Mouse (Mus musculus) limb, embryonic 15.5 days (tissue): ENCODE measurements around the gene 3110009E18Rik. TPM values are rescaled to one million over a fixed set of nuclear protein-coding genes. Genes with fewer than 3 reads are reported as not detected.
A peak's percentile ranks its signal among the peaks of the same experiment; 100 is the strongest.
"Not testable (repeated sequence)": the region's sequence is repeated elsewhere in the genome, so short reads cannot be mapped to it uniquely, and the experiment has no call there.

Experiments
- ATAC-seq: fragments of 200-750 bp; cut with Nextera tagmentation; 2 replicates; pipeline ENCODE4 v1.8.0; 2017; ENCODE audit warnings: low read depth, moderate TSS enrichment; ENCODE audit not compliant: insufficient number of reproducible peaks, low FRiP score, low TSS enrichment
- H3K27ac ChIP-seq: fragments of 300-500 bp; sonication (generic); 2 replicates; pipeline ENCODE4 v1.5.1; 2015; ENCODE audit warnings: moderate library complexity, mild to moderate bottlenecking, inconsistent platforms
- H3K27me3 ChIP-seq: fragments of 300-500 bp; sonication (generic); 2 replicates; pipeline ENCODE4 v1.6.1; 2015; ENCODE audit warnings: inconsistent platforms
- H3K36me3 ChIP-seq: fragments of 300-500 bp; sonication (generic); 2 replicates; pipeline ENCODE4 v1.6.1; 2015; ENCODE audit warnings: inconsistent platforms
- H3K4me1 ChIP-seq: fragments of 300-500 bp; sonication (generic); 2 replicates; pipeline ENCODE4 v1.6.1; 2015; ENCODE audit warnings: inconsistent platforms
- H3K4me2 ChIP-seq: fragments of 300-500 bp; sonication (generic); 2 replicates; pipeline ENCODE4 v1.6.1; 2015; ENCODE audit warnings: mild to moderate bottlenecking, inconsistent platforms
- H3K4me3 ChIP-seq: fragments of 300-500 bp; sonication (generic); 2 replicates; pipeline ENCODE4 v1.5.1; 2015; ENCODE audit warnings: mild to moderate bottlenecking, inconsistent platforms
- H3K9ac ChIP-seq: fragments of 300-500 bp; sonication (generic); 2 replicates; pipeline ENCODE4 v1.6.1; 2015; ENCODE audit warnings: inconsistent platforms
- H3K9me3 ChIP-seq: fragments of 300-500 bp; sonication (generic); 2 replicates; pipeline ENCODE4 v1.6.1; 2016; ENCODE audit warnings: inconsistent platforms
- WGBS: fragments of 180-500 bp; shearing (Covaris S2); methylation state at CpG from one replicate; pipeline ENCODE4 v1.1.7; 2015; 5-methylcytosine and 5-hydroxymethylcytosine counted together
- polyA plus RNA-seq: library from polyadenylated mRNA; unstranded; fragments of >200 nt; fragmentation: Nextera tagmentation; extraction: Ambion mirVana; gene quantifications from 2 replicates; pipeline ENCODE4 v1.2.1, GENCODE M21; 2015

The 3110009E18Rik gene
- polyA plus RNA-seq, 1 experiment from 2014 or later = 17.4 TPM

GRCm38 (mm10) chr1:120086644-120087043 lies 34.3 kb upstream of the 3110009E18Rik start:
- no peak overlapping the region for H3K4me3 ChIP-seq
- no peak overlapping the region for H3K4me2 ChIP-seq
- H3K27ac ChIP-seq = no peak overlapping the region
- peaks cover 18% of the 10 kb centered on the region for H3K4me1 ChIP-seq
- H3K36me3 ChIP-seq = no peaks in the 10 kb centered on the region
- ATAC-seq = no peak
- 71% methylated on average over 13 of the region's 13 CpGs for WGBS
- H3K9ac ChIP-seq = no peak overlapping the region
- H3K9me3 ChIP-seq = no peaks in the 10 kb centered on the region
- H3K27me3 ChIP-seq = no peaks in the 10 kb centered on the region

- H3K9ac ChIP-seq = no peak overlapping the region
- H3K4me3 ChIP-seq = no peak overlapping the region
- peaks cover 3% of the 10 kb centered on the region; the same call in 1 of the 2 replicates for H3K9me3 ChIP-seq
- no peaks in the 10 kb centered on the region for H3K27me3 ChIP-seq
- ATAC-seq = no peak
- 27% methylated on average over 4 of the region's 5 CpGs for WGBS
- H3K4me1 ChIP-seq = 0 out of 2 replicates have a peak, but pooled peaks cover under 1% of the 10 kb centered on the region
- no peak overlapping the region for H3K4me2 ChIP-seq
- no peaks in the 10 kb centered on the region for H3K36me3 ChIP-seq
- H3K27ac ChIP-seq = no peak overlapping the region
These were observed 31.8 kb upstream of the 3110009E18Rik start for GRCm38 (mm10) chr1:120089180-120089579.

GRCm38 (mm10) chr1:120090880-120091570 lies 30.0 kb upstream of the 3110009E18Rik start:
- no peaks in the 10 kb centered on the region for H3K4me1 ChIP-seq
- no peak overlapping the region for H3K4me3 ChIP-seq
- H3K9me3 ChIP-seq = peaks cover 3% of the 10 kb centered on the region; the same call in 1 of the 2 replicates
- peak; percentile 18; the same call in 1 of the 2 replicates for ATAC-seq
- no peak overlapping the region for H3K4me2 ChIP-seq
- H3K36me3 ChIP-seq = no peaks in the 10 kb centered on the region
- no peak overlapping the region for H3K27ac ChIP-seq
- WGBS = 74% methylated on average over 8 of the region's 8 CpGs
- no peak overlapping the region for H3K9ac ChIP-seq
- H3K27me3 ChIP-seq = no peaks in the 10 kb centered on the region

GRCm38 (mm10) chr1:120093482-120094134 lies 27.4 kb upstream of the 3110009E18Rik start:
- H3K27me3 ChIP-seq, H3K27ac ChIP-seq, H3K9ac ChIP-seq, H3K4me1 ChIP-seq, H3K36me3 ChIP-seq, H3K4me3 ChIP-seq, H3K9me3 ChIP-seq, H3K4me2 ChIP-seq, ATAC-seq: not testable (repeated sequence)
- 60% methylated on average over 13 of the region's 14 CpGs for WGBS

- Histone ChIP-seq H3K36me3 (no peaks in the 10 kb centered on the region), H3K4me3 (no peak overlapping the region), H3K4me1 (no peaks in the 10 kb centered on the region), H3K27ac (no peak overlapping the region), H3K4me2 (no peak overlapping the region), H3K9ac (no peak overlapping the region), H3K27me3 (no peaks in the 10 kb centered on the region), H3K9me3 (peaks cover 3% of the 10 kb centered on the region; the same call in 1 of the 2 replicates)
- no peak for ATAC-seq
- WGBS = 62% methylated on average over 3 of the region's 3 CpGs
These were observed 26.1 kb upstream of the 3110009E18Rik start for GRCm38 (mm10) chr1:120094920-120095319.

- H3K9ac ChIP-seq = no peak overlapping the region
- no peak overlapping the region for H3K4me3 ChIP-seq
- no peaks in the 10 kb centered on the region for H3K27me3 ChIP-seq
- H3K9me3 ChIP-seq = no peaks in the 10 kb centered on the region
- ATAC-seq = no peak
- no peak overlapping the region for H3K27ac ChIP-seq
- 11% methylated on average over 7 of the region's 7 CpGs for WGBS
- no peaks in the 10 kb centered on the region for H3K36me3 ChIP-seq
- H3K4me2 ChIP-seq = no peak overlapping the region
- H3K4me1 ChIP-seq = no peaks in the 10 kb centered on the region
These were observed 22.7 kb upstream of the 3110009E18Rik start for GRCm38 (mm10) chr1:120098327-120098726.

GRCm38 (mm10) chr1:120099483-120099882 lies 21.5 kb upstream of the 3110009E18Rik start:
- H3K27ac ChIP-seq = no peak overlapping the region
- no peaks in the 10 kb centered on the region for H3K27me3 ChIP-seq
- no peaks in the 10 kb centered on the region for H3K4me1 ChIP-seq
- no peaks in the 10 kb centered on the region for H3K36me3 ChIP-seq
- WGBS = 55% methylated on average over 6 of the region's 6 CpGs
- no peak overlapping the region for H3K4me3 ChIP-seq
- H3K9me3 ChIP-seq = no peaks in the 10 kb centered on the region
- no peak overlapping the region for H3K9ac ChIP-seq
- no peak for ATAC-seq
- no peak overlapping the region for H3K4me2 ChIP-seq

GRCm38 (mm10) chr1:120100456-120101226 lies 20.3 kb upstream of the 3110009E18Rik start:
- Histone ChIP-seq H3K4me2 (no peak overlapping the region), H3K27ac (no peak overlapping the region), H3K9ac (no peak overlapping the region), H3K4me1 (no peaks in the 10 kb centered on the region; the same call in 1 of the 2 replicates), H3K36me3 (no peaks in the 10 kb centered on the region), H3K4me3 (no peak overlapping the region), H3K27me3 (no peaks in the 10 kb centered on the region), H3K9me3 (no peaks in the 10 kb centered on the region)
- ATAC-seq = no peak
- 77% methylated on average over 8 of the region's 8 CpGs for WGBS

- no peaks in the 10 kb centered on the region for H3K27me3 ChIP-seq
- no peak overlapping the region for H3K4me2 ChIP-seq
- H3K4me1 ChIP-seq = no peaks in the 10 kb centered on the region; the same call in 1 of the 2 replicates
- no peak for ATAC-seq
- no peak overlapping the region for H3K9ac ChIP-seq
- 72% methylated on average over 3 of the region's 3 CpGs for WGBS
- no peaks in the 10 kb centered on the region for H3K9me3 ChIP-seq
- H3K4me3 ChIP-seq = no peak overlapping the region
- no peaks in the 10 kb centered on the region for H3K36me3 ChIP-seq
- no peak overlapping the region for H3K27ac ChIP-seq
These were observed 19.8 kb upstream of the 3110009E18Rik start for GRCm38 (mm10) chr1:120101227-120101609.

- ATAC-seq = peak; percentile 70
- H3K4me2 ChIP-seq = no peak overlapping the region
- no peaks in the 10 kb centered on the region; the same call in 1 of the 2 replicates for H3K4me1 ChIP-seq
- no peak overlapping the region for H3K27ac ChIP-seq
- H3K9me3 ChIP-seq = no peaks in the 10 kb centered on the region
- no peaks in the 10 kb centered on the region for H3K27me3 ChIP-seq
- H3K36me3 ChIP-seq = no peaks in the 10 kb centered on the region
- H3K4me3 ChIP-seq = no peak overlapping the region
- no peak overlapping the region for H3K9ac ChIP-seq
- WGBS = 32% methylated on average over 5 of the region's 5 CpGs
These were observed 15.4 kb upstream of the 3110009E18Rik start for GRCm38 (mm10) chr1:120105556-120105959.

GRCm38 (mm10) chr1:120109741-120110432 lies 11.1 kb upstream of the 3110009E18Rik start:
- H3K9ac ChIP-seq = no peak overlapping the region
- no peaks in the 10 kb centered on the region for H3K27me3 ChIP-seq
- no peak overlapping the region for H3K4me2 ChIP-seq
- H3K36me3 ChIP-seq = peaks cover 28% of the 10 kb centered on the region
- H3K9me3 ChIP-seq = no peaks in the 10 kb centered on the region
- 89% methylated on average over 19 of the region's 19 CpGs for WGBS
- no peak for ATAC-seq
- H3K4me3 ChIP-seq = no peak overlapping the region
- no peaks in the 10 kb centered on the region; the same call in 1 of the 2 replicates for H3K4me1 ChIP-seq
- H3K27ac ChIP-seq = no peak overlapping the region
